22 mouse cellular contexts compared by ENCODE assay signal in the genomic region with DNA sequence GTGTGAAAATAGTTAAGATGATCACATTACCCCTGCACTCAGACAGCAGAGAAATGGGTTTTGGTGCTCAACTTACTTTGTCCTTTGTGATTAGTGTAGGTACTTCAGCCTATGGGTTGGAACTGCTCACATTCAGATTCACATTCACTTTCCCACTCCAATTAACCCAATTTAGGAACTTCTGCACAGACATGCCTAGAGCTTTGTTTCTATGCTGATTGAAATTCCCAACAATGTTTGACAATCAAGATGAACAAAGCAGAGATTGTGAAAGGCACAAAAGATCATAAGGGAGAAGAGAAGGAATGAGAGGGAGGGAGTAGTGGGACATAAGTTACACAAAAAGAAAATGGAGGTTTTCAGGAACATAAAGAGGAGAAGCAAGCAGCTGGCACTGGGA.
DNase-seq lines count a peak whose midpoint lies in the region; ATAC-seq lines count a peak whose summit lies in the region.
"Had no signal": no experiment of that assay in that cellular context is flagged by ENCODE, and none has a peak within 500 bp of the region (broad histone marks: within the 10 kb centered on the region; RNA-seq: fewer than 3 reads in every experiment).

No protein-coding gene starts in this region.

- no peaks in the 10 kb centered on the region for H3K27me3 ChIP-seq in heart, embryonic 12.5 days (replicated peaks)
- H3K27me3 ChIP-seq in midbrain, embryonic 13.5 days: no peaks in the 10 kb centered on the region
- H3K27me3 ChIP-seq: CH12.LX; embryonic facial prominence, embryonic 12.5 days; forebrain, embryonic 13.5 days; forebrain, embryonic 15.5 days had no signal

- no peak overlapping the region for H3K4me3 ChIP-seq in heart, embryonic 12.5 days
- H3K4me3 ChIP-seq in midbrain, embryonic 13.5 days (replicated peaks): no peak overlapping the region
- H3K4me3 ChIP-seq: embryonic facial prominence, embryonic 10.5 days; embryonic facial prominence, embryonic 12.5 days; forebrain, embryonic 13.5 days; forebrain, embryonic 15.5 days had no signal

- no peaks in the 10 kb centered on the region for H3K4me1 ChIP-seq in heart, embryonic 12.5 days (replicated peaks)
- H3K4me1 ChIP-seq in midbrain, embryonic 13.5 days (replicated peaks): no peaks in the 10 kb centered on the region
- H3K4me1 ChIP-seq: embryonic facial prominence, embryonic 10.5 days; embryonic facial prominence, embryonic 12.5 days; forebrain, embryonic 13.5 days; forebrain, embryonic 15.5 days had no signal

- no peak overlapping the region for H3K9ac ChIP-seq in heart, embryonic 12.5 days
- H3K9ac ChIP-seq in midbrain, embryonic 13.5 days (replicated peaks): no peak overlapping the region
- H3K9ac ChIP-seq: embryonic facial prominence, embryonic 12.5 days; forebrain, embryonic 13.5 days; forebrain, embryonic 15.5 days; forebrain, postnatal 0 days had no signal

- ATAC-seq in heart, embryonic 12.5 days (ENCODE audit: insufficient number of reproducible peaks, low FRiP score): no peak
- ATAC-seq in midbrain, embryonic 13.5 days: no peak
- ATAC-seq: CD4-positive, CD25-positive, alpha-beta regulatory T cell, adult 4 months; forebrain, embryonic 13.5 days; forebrain, embryonic 15.5 days; forebrain, postnatal 0 days had no signal

- no peak overlapping the region for H3K4me2 ChIP-seq in heart, embryonic 12.5 days
- no peak overlapping the region for H3K4me2 ChIP-seq in midbrain, embryonic 13.5 days (replicated peaks)
- H3K4me2 ChIP-seq: embryonic facial prominence, embryonic 12.5 days; forebrain, embryonic 13.5 days; forebrain, embryonic 15.5 days had no signal

- H3K27ac ChIP-seq in heart, embryonic 12.5 days (ENCODE audit: poor library complexity, severe bottlenecking): no peak overlapping the region
- H3K27ac ChIP-seq in midbrain, embryonic 13.5 days: no peak overlapping the region
- H3K27ac ChIP-seq: embryonic facial prominence, embryonic 10.5 days; embryonic facial prominence, embryonic 12.5 days; forebrain, embryonic 13.5 days; forebrain, embryonic 15.5 days had no signal

- DNase-seq in Muller cell, postnatal 12 days (ENCODE audit: inconsistent ontology term): peak; percentile 74
- DNase-seq in retina, embryonic 14.5 days (ENCODE audit: low spot score): peak; percentile 52
- peak; percentile 0 for DNase-seq in retina, postnatal 7 days (ENCODE audit: low read depth, low spot score)
- DNase-seq: adrenal gland, adult 2 months; adrenal gland, postnatal 10 days; adrenal gland, postnatal 25 days; B cell, adult 2 months; cerebellum, adult 11-12 months; cerebellum, adult 2 months; cerebellum, adult 9-10 months; cerebellum, postnatal 10 days; cerebellum, postnatal 25 days; forebrain, postnatal 0 days had no signal

- no peaks in the 10 kb centered on the region for H3K9me3 ChIP-seq in heart, embryonic 12.5 days (replicated peaks)
- H3K9me3 ChIP-seq in midbrain, embryonic 13.5 days: no peaks in the 10 kb centered on the region
- H3K9me3 ChIP-seq: embryonic facial prominence, embryonic 10.5 days; embryonic facial prominence, embryonic 12.5 days; forebrain, embryonic 13.5 days; forebrain, embryonic 15.5 days; G1E had no signal

- H3K36me3 ChIP-seq in heart, embryonic 12.5 days: no peaks in the 10 kb centered on the region
- no peaks in the 10 kb centered on the region for H3K36me3 ChIP-seq in midbrain, embryonic 13.5 days
- H3K36me3 ChIP-seq: embryonic facial prominence, embryonic 10.5 days; embryonic facial prominence, embryonic 12.5 days; forebrain, embryonic 15.5 days; G1E had no signal

Comparison
In these comparisons a context has a peak if more than half of its experiments do, and no peak if none do; other contexts are left out.
1. DNase-seq: peak in every context shown above with its lines; median percentile 74 in Muller cell, postnatal 12 days; 52 in retina, embryonic 14.5 days; 0 in retina, postnatal 7 days.